ENCODE assay signal across 12 mouse cellular contexts in genomic region chr12:111692899-111693298, GRCm38 (mm10). TPM values are rescaled to one million over a fixed set of nuclear protein-coding genes. Genes with fewer than 3 reads are reported as not detected.
DNase-seq lines count a peak whose midpoint lies in the region; ATAC-seq and TF ChIP-seq lines count a peak whose summit lies in the region.
"Had no signal": no experiment of that assay in that cellular context is flagged by ENCODE, and none has a peak within 500 bp of the region (broad histone marks: within the 10 kb centered on the region; RNA-seq: fewer than 3 reads in every experiment).

No protein-coding gene starts in this region.

- ATAC-seq in embryonic facial prominence, embryonic 14.5 days (ENCODE audit: low read depth): no peak
- ATAC-seq in hindbrain, postnatal 0 days: no peak
- no peak for ATAC-seq in neural tube, embryonic 12.5 days (ENCODE audit: low FRiP score, low read depth)

- no peak overlapping the region for H3K4me3 ChIP-seq in embryonic facial prominence, embryonic 14.5 days (ENCODE audit: low read depth, low read length)
- no peak overlapping the region for H3K4me3 ChIP-seq in hindbrain, postnatal 0 days (ENCODE audit: low read length)
- H3K4me3 ChIP-seq in neural tube, embryonic 12.5 days: no peak overlapping the region

- H3K9ac ChIP-seq in embryonic facial prominence, embryonic 14.5 days (ENCODE audit: low read depth, low read length): peak overlapping the region; percentile 10; the same call in 1 of the 2 replicates
- no peak overlapping the region for H3K9ac ChIP-seq in hindbrain, postnatal 0 days (replicated peaks; ENCODE audit: low read length)
- peak overlapping the region; percentile 30; the same call in 1 of the 2 replicates for H3K9ac ChIP-seq in neural tube, embryonic 12.5 days

- WGBS in embryonic facial prominence, embryonic 14.5 days: 82% methylated on average over 5 of the region's 5 CpGs
- 50% methylated on average over 5 of the region's 5 CpGs for WGBS in hindbrain, postnatal 0 days
- WGBS in neural tube, embryonic 12.5 days: 64% methylated on average over 5 of the region's 5 CpGs

- no peaks in the 10 kb centered on the region for H3K36me3 ChIP-seq in embryonic facial prominence, embryonic 14.5 days (ENCODE audit: control insufficient read depth, insufficient read depth, low read length)
- no peaks in the 10 kb centered on the region for H3K36me3 ChIP-seq in hindbrain, postnatal 0 days (ENCODE audit: insufficient read depth, low read length)
- H3K36me3 ChIP-seq in neural tube, embryonic 12.5 days: no peaks in the 10 kb centered on the region
- H3K36me3 ChIP-seq: G1E had no signal

- H3K4me1 ChIP-seq in embryonic facial prominence, embryonic 14.5 days (ENCODE audit: control insufficient read depth, insufficient read depth, low read length): peaks cover 23% of the 10 kb centered on the region
- peaks cover 39% of the 10 kb centered on the region for H3K4me1 ChIP-seq in hindbrain, postnatal 0 days (ENCODE audit: insufficient read depth, low read length)
- peaks cover 64% of the 10 kb centered on the region for H3K4me1 ChIP-seq in neural tube, embryonic 12.5 days

- no peak for TF ChIP-seq CTCF in hindbrain, postnatal 0 days (IDR thresholded peaks at IDR 0.05; ENCODE audit: low read depth)

- no peak overlapping the region for H3K4me2 ChIP-seq in embryonic facial prominence, embryonic 14.5 days (ENCODE audit: low read depth, low read length)
- no peak overlapping the region for H3K4me2 ChIP-seq in hindbrain, postnatal 0 days (ENCODE audit: low read depth, low read length)
- peak overlapping the region; percentile 49; the same call in 1 of the 2 replicates for H3K4me2 ChIP-seq in neural tube, embryonic 12.5 days (replicated peaks)

- H3K27me3 ChIP-seq in embryonic facial prominence, embryonic 14.5 days (replicated peaks; ENCODE audit: control insufficient read depth, insufficient read depth, low read length): no peaks in the 10 kb centered on the region
- H3K27me3 ChIP-seq in hindbrain, postnatal 0 days (ENCODE audit: insufficient read depth, low read length): no peaks in the 10 kb centered on the region
- no peaks in the 10 kb centered on the region for H3K27me3 ChIP-seq in neural tube, embryonic 12.5 days (replicated peaks)

- H3K27ac ChIP-seq in embryonic facial prominence, embryonic 14.5 days (replicated peaks; ENCODE audit: low read depth, low read length): peak overlapping the region; percentile 66; the same call in 1 of the 2 replicates
- H3K27ac ChIP-seq in hindbrain, postnatal 0 days: peak overlapping the region; percentile 91
- peak overlapping the region; percentile 91 for H3K27ac ChIP-seq in neural tube, embryonic 12.5 days

- H3K9me3 ChIP-seq in embryonic facial prominence, embryonic 14.5 days (ENCODE audit: control insufficient read depth, low read length): no peaks in the 10 kb centered on the region
- no peaks in the 10 kb centered on the region for H3K9me3 ChIP-seq in hindbrain, postnatal 0 days (ENCODE audit: low read length)
- H3K9me3 ChIP-seq in neural tube, embryonic 12.5 days: no peaks in the 10 kb centered on the region
- H3K9me3 ChIP-seq: G1E had no signal

- peak; percentile 11 for DNase-seq in kidney, postnatal 10 days
- DNase-seq in kidney, postnatal 36 days: no peak
- no peak for DNase-seq in embryonic facial prominence, embryonic 14.5 days (ENCODE audit: low spot score)
- no peak for DNase-seq in hindbrain, postnatal 0 days (ENCODE audit: low spot score)
- DNase-seq in spleen, postnatal 10 days (ENCODE audit: low spot score in 2 of 2): no peak
- no peak for DNase-seq in heart, postnatal 4 days
- DNase-seq in right cerebral cortex, postnatal 25 days: no peak
- DNase-seq: adrenal gland, postnatal 25 days; heart, adult 11 months; lung, adult 18-20 months had no signal

RNA-seq across cellular contexts. Expression of gene Trmt61a, which starts 15.0 kb away (rescaled TPM):
- 5.8 and 7.9 TPM in 2 replicates for polyA plus RNA-seq in embryonic facial prominence, embryonic 14.5 days (2014; fragmentation: Nextera tagmentation; extraction: Ambion mirVana)
- 29.7 and 32.7 TPM in 2 replicates for total RNA-seq in hindbrain, postnatal 0 days (2014; rRNA removed)
- 9.2 TPM in 2 replicates for polyA plus RNA-seq in hindbrain, postnatal 0 days (2015; fragmentation: Nextera tagmentation; extraction: Ambion mirVana)
- polyA plus RNA-seq in neural tube, embryonic 12.5 days (2016; fragmentation: Nextera tagmentation; extraction: Ambion mirVana): 12.0 and 12.1 TPM in 2 replicates
- total RNA-seq in heart, postnatal 4 days (2021): 1 to 10 TPM; 9.4 to 9.8 TPM

RNA-seq across cellular contexts. Expression of gene Bag5, which starts 20.2 kb away (rescaled TPM):
- polyA plus RNA-seq in embryonic facial prominence, embryonic 14.5 days (2014; fragmentation: Nextera tagmentation; extraction: Ambion mirVana): 59.0 and 61.5 TPM in 2 replicates
- 21.1 and 22.7 TPM in 2 replicates for total RNA-seq in hindbrain, postnatal 0 days (2014; rRNA removed)
- polyA plus RNA-seq in hindbrain, postnatal 0 days (2015; fragmentation: Nextera tagmentation; extraction: Ambion mirVana): 60.1 and 64.3 TPM in 2 replicates
- 60.1 and 61.8 TPM in 2 replicates for polyA plus RNA-seq in neural tube, embryonic 12.5 days (2016; fragmentation: Nextera tagmentation; extraction: Ambion mirVana)
- 10 to 100 TPM; 29.3 to 32.6 TPM for total RNA-seq in heart, postnatal 4 days (2021)

RNA-seq across cellular contexts. Expression of gene Apopt1, which starts 20.2 kb away (rescaled TPM):
- 46.6 and 48.0 TPM in 2 replicates for polyA plus RNA-seq in embryonic facial prominence, embryonic 14.5 days (2014; fragmentation: Nextera tagmentation; extraction: Ambion mirVana)
- 23.6 and 28.1 TPM in 2 replicates for total RNA-seq in hindbrain, postnatal 0 days (2014; rRNA removed)
- 60.3 and 63.9 TPM in 2 replicates for polyA plus RNA-seq in hindbrain, postnatal 0 days (2015; fragmentation: Nextera tagmentation; extraction: Ambion mirVana)
- 54.6 and 57.3 TPM in 2 replicates for polyA plus RNA-seq in neural tube, embryonic 12.5 days (2016; fragmentation: Nextera tagmentation; extraction: Ambion mirVana)
- total RNA-seq in heart, postnatal 4 days (2021): 10 to 100 TPM; 40.0 to 42.1 TPM

RNA-seq across cellular contexts. Expression of gene Ckb, which starts 20.8 kb away (rescaled TPM):
- 206 and 208 TPM in 2 replicates for polyA plus RNA-seq in embryonic facial prominence, embryonic 14.5 days (2014; fragmentation: Nextera tagmentation; extraction: Ambion mirVana)
- total RNA-seq in hindbrain, postnatal 0 days (2014; rRNA removed): 3,255 and 3,584 TPM in 2 replicates
- 2,405 and 2,624 TPM in 2 replicates for polyA plus RNA-seq in hindbrain, postnatal 0 days (2015; fragmentation: Nextera tagmentation; extraction: Ambion mirVana)
- 2,325 and 2,426 TPM in 2 replicates for polyA plus RNA-seq in neural tube, embryonic 12.5 days (2016; fragmentation: Nextera tagmentation; extraction: Ambion mirVana)
- total RNA-seq in heart, postnatal 4 days (2021): 100 to 1,000 TPM; 165 to 181 TPM
- polyA plus RNA-seq: G1E had no signal
